Mouse (Mus musculus) cortical plate, adult 2 months (tissue): ENCODE measurements at regions not wholly inside any gene's neighbourhood (a gene's known extent, or its start where the extent isn't known, plus 50 kb on each side); places are given as distances from the start of the nearest gene placed in this dataset.

ENCODE experiments used
- CTCF ChIP-seq: fragments of 200-500 bp; IDR thresholded peaks from 2 replicates; pipeline ENCODE4 v1.5.1; 2011; ENCODE audit warnings: mild to moderate bottlenecking, control low read depth, low read length; ENCODE audit not compliant: insufficient read depth; ENCODE audit errors: extremely low read depth
- POLR2A ChIP-seq: fragments of 200-500 bp; IDR thresholded peaks from 2 replicates; pipeline ENCODE4 v1.6.1; 2011; ENCODE audit warnings: mild to moderate bottlenecking, low read length, control low read depth; ENCODE audit not compliant: insufficient read depth; ENCODE audit errors: extremely low read depth

- TF ChIP-seq CTCF (no peak), POLR2A (no peak)
Measured at GRCm38 (mm10) chr9:74021339-74021738, 52.6 kb upstream of the Unc13c start.
